Mouse (Mus musculus): ENCODE measurements at regions not wholly inside any gene's neighbourhood (a gene's known extent, or its start where the extent isn't known, plus 50 kb on each side); places are given as distances from the start of the nearest gene placed in this dataset.

DNA sequence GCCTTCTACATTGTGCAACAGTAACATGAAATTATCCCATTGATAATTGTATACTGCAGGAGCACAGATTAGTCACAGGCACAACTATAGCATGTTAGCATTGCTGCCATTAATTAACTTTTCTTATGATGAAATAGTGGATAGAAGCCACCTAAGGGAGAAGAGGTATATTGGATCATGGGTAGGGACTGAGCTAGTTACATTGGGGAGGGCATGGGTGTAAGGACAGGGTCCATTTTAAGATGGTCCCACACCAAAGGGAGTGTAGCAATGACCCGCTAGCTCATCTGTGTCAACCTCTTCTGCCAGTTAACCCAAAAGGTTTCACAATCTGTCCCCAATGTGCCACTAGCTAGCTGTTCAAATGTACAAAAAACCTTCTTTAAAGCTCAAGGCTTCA lies 450.3 kb upstream of the Marcks start:
- in situ Hi-C loops (cut with MboI; ENCODE audit: low pct_ligation_motif_present, low pct_unique_long_range_greater_than_20kb, low sequenced_read_pairs) (no loop called here), dilution Hi-C loops (cut with MboI; ENCODE audit: extremely low pct_ligation_motif_present, extremely low pct_unique_long_range_greater_than_20kb, low sequenced_read_pairs) (no loop called here)
- Histone ChIP-seq H3K9me3 (replicated peaks; ENCODE audit: low read length) (no peaks in the 10 kb centered on the region), H3K27me3 (replicated peaks) (no peaks in the 10 kb centered on the region), H3K9ac (ENCODE audit: insufficient read depth, low read depth) (no peak overlapping the region), H3K36me3 (replicated peaks in 1 of 2; ENCODE audit: control insufficient read depth in 1 of 2, insufficient read depth in 1 of 2, low read length in 1 of 2) (no peaks in the 10 kb centered on the region), H3K27ac (ENCODE audit: insufficient read depth, low read depth) (no peak overlapping the region), H3K4me2 (ENCODE audit: insufficient read depth, low read depth, poor library complexity, severe bottlenecking) (no peak overlapping the region), H3K4me1 (ENCODE audit: control insufficient read depth in 1 of 2, insufficient read depth in 2 of 2) (no peaks in the 10 kb centered on the region), H3K4me3 (replicated peaks in 1 of 3; ENCODE audit: low read depth in 2 of 3, low read length in 2 of 3, poor library complexity in 1 of 3) (no peak overlapping the region), H3K79me2 (replicated peaks; ENCODE audit: control insufficient read depth, extremely low read depth, insufficient read depth, poor library complexity, severe bottlenecking) (no peaks in the 10 kb centered on the region)
- DNase-seq (ENCODE audit: extremely low read depth) = no peak
- TF ChIP-seq GABPA (IDR thresholded peaks at IDR 0.05; ENCODE audit: insufficient replicate concordance, low read depth, low read length) = no peak

DNA sequence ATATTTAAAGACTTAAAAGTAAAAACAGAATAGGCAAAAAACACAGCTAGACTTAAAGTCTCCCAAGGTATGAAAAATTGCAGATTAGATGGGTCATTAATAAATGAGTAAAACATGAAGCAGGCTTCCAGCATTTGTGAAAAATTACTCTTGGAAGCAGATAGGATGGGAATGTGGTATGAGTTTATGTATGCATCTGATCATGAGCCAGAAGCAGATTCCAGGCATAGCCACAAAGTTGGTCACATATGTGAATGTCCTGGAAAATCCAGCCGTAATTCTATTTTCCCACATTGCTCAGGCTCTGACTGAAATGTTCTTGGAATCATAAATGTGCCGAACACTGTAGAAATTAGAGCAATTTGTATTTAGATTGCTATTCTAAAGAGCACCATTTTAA lies 432.5 kb upstream of the Marcks start:
- in situ Hi-C loops (cut with MboI; ENCODE audit: low pct_ligation_motif_present, low pct_unique_long_range_greater_than_20kb, low sequenced_read_pairs) = no loop called here
- Histone ChIP-seq H3K79me2 (replicated peaks; ENCODE audit: control insufficient read depth, extremely low read depth, insufficient read depth, poor library complexity, severe bottlenecking) (no peaks in the 10 kb centered on the region), H3K4me1 (ENCODE audit: control insufficient read depth in 1 of 2, insufficient read depth in 2 of 2) (no peaks in the 10 kb centered on the region), H3K27ac (ENCODE audit: insufficient read depth, low read depth) (no peak overlapping the region), H3K4me3 (replicated peaks in 1 of 3; ENCODE audit: low read depth in 2 of 3, low read length in 2 of 3, poor library complexity in 1 of 3) (no peak overlapping the region), H3K27me3 (replicated peaks) (no peaks in the 10 kb centered on the region), H3K9ac (ENCODE audit: insufficient read depth, low read depth) (no peak overlapping the region), H3K9me3 (replicated peaks; ENCODE audit: low read length) (no peaks in the 10 kb centered on the region), H3K36me3 (replicated peaks in 1 of 2; ENCODE audit: control insufficient read depth in 1 of 2, insufficient read depth in 1 of 2, low read length in 1 of 2) (no peaks in the 10 kb centered on the region), H3K4me2 (ENCODE audit: insufficient read depth, low read depth, poor library complexity, severe bottlenecking) (no peak overlapping the region)
- no peak for DNase-seq (ENCODE audit: extremely low read depth)
- dilution Hi-C loops (cut with MboI; ENCODE audit: extremely low pct_ligation_motif_present, extremely low pct_unique_long_range_greater_than_20kb, low sequenced_read_pairs) = no loop called here
- TF ChIP-seq CHD1 (IDR thresholded peaks at IDR 0.05; ENCODE audit: low read depth, low read length) = no peak
- TF ChIP-seq CHD2 (IDR thresholded peaks at IDR 0.05; ENCODE audit: low read length) = no peak
- no peak for TF ChIP-seq TCF12 (IDR thresholded peaks at IDR 0.05; ENCODE audit: low read depth, low read length)
- no peak for TF ChIP-seq BHLHE40 (IDR thresholded peaks at IDR 0.05; ENCODE audit: low read depth, low read length)
- TF ChIP-seq JUND (conservative IDR thresholded peaks at IDR 0.05; ENCODE audit: low read depth, low read length) = no peak
- no peak for TF ChIP-seq ETS1 (conservative IDR thresholded peaks at IDR 0.05; ENCODE audit: low read depth, low read length)
- no peak for TF ChIP-seq PAX5 (IDR thresholded peaks at IDR 0.05; ENCODE audit: low read length)
- no peak for TF ChIP-seq MXI1 (IDR thresholded peaks at IDR 0.05; ENCODE audit: low read depth, low read length)
- no peak for TF ChIP-seq ZNF384 (IDR thresholded peaks at IDR 0.05; ENCODE audit: low read depth, low read length)
- TF ChIP-seq MYC (IDR thresholded peaks at IDR 0.05; ENCODE audit: low read depth, low read length) = no peak
- no peak for TF ChIP-seq GABPA (IDR thresholded peaks at IDR 0.05; ENCODE audit: insufficient replicate concordance, low read depth, low read length)
- TF ChIP-seq SMC3 (IDR thresholded peaks at IDR 0.05; ENCODE audit: low read depth, low read length) = no peak
- no peak for TF ChIP-seq ZC3H11A (IDR thresholded peaks at IDR 0.05; ENCODE audit: low read depth, low read length)
- TF ChIP-seq ELF1 (IDR thresholded peaks at IDR 0.05; ENCODE audit: low read depth, low read length) = no peak
- TF ChIP-seq RAD21 (IDR thresholded peaks at IDR 0.05; ENCODE audit: low read depth, low read length) = no peak
- TF ChIP-seq MEF2A (IDR thresholded peaks at IDR 0.05; ENCODE audit: borderline replicate concordance, low read depth, low read length) = no peak

Data from CH12.LX (cell line).